Mouse (Mus musculus) cerebellum, adult (tissue): ENCODE measurements at regions not wholly inside any gene's neighbourhood (a gene's known extent, or its start where the extent isn't known, plus 50 kb on each side); places are given as distances from the start of the nearest gene placed in this dataset.

ENCODE experiments used
- ATAC-seq: cut with Nextera tagmentation; 2 replicates; pipeline ENCODE4 v1.9.2; 2017; ENCODE audit warnings: mild to moderate bottlenecking, moderate library complexity, mixed read lengths; ENCODE audit not compliant: insufficient number of reproducible peaks, low FRiP score, low TSS enrichment

DNA sequence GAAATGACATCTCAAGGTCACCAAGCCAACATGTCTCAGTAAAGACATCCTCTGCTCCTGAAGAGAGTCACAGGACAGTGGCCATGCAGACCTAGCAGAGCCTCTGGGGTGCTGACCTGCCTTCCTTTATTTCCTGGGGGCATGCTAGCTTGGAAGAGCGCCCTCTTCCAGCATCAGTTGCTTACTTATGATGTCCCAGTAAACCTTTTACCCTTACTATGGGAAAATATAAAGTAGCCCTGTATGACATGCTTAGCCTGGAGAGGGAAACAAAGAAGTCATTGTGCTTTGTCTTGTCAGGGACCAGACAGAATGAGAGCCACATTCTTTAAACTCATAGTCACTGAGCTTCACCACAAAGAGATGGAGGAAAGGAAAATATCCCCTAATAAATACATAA, 82.9 kb downstream of the Postn start:
- ATAC-seq, result no peak

- no peak for ATAC-seq
These were observed 86.0 kb downstream of the Postn start for GRCm38 (mm10) chr3:54446889-54447288.

DNA sequence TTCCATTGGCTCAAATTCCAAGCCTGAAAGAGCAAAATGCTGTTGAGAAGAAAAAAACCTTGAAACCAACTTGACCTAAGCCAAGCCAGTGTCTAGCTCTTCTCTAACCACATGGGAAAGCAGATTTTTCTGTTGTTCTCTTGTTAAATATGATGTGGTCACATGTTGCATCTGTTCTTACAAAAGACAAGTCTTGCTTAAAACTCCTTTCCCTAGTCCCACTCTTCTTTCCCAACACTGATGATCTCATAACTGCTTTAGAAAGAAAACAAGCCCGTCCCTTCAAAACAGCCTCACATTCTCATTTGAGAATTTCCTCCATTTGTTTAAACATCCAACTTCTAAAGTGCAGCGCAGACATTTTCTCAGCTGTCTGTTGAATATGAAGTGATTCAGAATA, 96.5 kb downstream of the Postn start:
- ATAC-seq, result no peak

DNA sequence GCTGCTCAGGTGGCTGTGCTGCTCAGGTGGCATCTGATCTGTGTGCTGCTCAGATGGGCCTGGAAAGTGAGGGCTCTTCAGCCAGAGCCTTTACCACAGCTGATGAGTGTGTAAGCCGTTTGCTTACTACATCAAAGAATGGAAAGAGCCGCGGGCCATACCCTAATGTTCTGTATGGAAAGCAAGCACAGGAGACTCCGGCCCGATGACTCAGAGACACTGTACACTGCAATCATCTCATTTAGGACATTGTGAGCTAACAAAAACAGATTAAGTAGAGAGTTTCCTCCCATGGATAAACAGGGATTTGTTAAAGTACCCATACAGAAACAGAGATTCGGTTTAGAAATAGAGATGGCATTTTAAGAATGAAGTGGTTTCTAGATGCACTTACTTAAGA, 100.5 kb downstream of the Postn start:
- ATAC-seq, result no peak

GRCm38 (mm10) chr3:54466097-54466496, 105.2 kb downstream of the Postn start:
- no peak for ATAC-seq

- no peak for ATAC-seq
These were observed 113.3 kb downstream of the Postn start for GRCm38 (mm10) chr3:54474209-54474608.

- no peak for ATAC-seq
These were observed 115.0 kb downstream of the Postn start for GRCm38 (mm10) chr3:54475879-54476278.

- ATAC-seq, result no peak
These were observed 117.1 kb downstream of the Postn start for GRCm38 (mm10) chr3:54477986-54478385.

DNA sequence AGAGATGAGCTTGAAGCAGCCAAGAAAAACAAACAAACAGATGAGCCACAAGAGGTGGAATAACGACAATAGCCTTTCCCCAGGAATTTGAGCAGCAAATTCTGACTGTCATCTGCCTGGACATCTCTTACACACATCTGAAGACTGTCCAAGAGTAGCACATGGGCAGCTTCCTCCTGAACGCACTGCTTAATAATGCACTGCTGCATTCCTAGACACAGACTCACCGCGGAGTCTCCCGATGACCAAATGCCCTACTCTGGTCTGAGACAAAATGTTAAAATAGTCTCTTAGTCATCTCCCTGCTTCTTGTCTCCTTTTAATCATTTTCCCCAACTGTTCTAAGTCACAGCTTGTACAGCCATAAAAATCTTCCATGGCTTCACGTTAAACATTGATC, 119.3 kb downstream of the Postn start:
- ATAC-seq, result no peak

DNA sequence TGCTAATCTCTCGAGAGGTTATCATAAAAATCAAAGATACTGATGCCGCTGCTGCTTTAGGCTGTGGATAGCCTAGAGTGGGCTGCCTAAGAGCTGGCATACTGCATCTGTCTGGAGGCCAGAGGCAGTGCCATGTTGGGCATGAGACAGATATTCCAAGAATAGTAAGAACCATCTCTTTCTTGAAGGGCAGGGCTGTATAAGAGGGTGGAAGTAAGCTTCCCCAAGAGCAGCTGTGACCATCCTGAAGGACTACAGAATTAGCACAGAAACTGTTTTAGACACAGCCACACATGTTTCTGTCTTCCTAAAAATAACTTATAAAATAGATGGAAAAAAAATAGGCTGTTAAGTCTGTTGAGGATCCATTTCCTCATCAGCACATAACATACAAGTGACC, 126.4 kb downstream of the Postn start:
- ATAC-seq, result no peak

- no peak for ATAC-seq
These were observed 126.9 kb downstream of the Postn start for GRCm38 (mm10) chr3:54487844-54488243.

DNA sequence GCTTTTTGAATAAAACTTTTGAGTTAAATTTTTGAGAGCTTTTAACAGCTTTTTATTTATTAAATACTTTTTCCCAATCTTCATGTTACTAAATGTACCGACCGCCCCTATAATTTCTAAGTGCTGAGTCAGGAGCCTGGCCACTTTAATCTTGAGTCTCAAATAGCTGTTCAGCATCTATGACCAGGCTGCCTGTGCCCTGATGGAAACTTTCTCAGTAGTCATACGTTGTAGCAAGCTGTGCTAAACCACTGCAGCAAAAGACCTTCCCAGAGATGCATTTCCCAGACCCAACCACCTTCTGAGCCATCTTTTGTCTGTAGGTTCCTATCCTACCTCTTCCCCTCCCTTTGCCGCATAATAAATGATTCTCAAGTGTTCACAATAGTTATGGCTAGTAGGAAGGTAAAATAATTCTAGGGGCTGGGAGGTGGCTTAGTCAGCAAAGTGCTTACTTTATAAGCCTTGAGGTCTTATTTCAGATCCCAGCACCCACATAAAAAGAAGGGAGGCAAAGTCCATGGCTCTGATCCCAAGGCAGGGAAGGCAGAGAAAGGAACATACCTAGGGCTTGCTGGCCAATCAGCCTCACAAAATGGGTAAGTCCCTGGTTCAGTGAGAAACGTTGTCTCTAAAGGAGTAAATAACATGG, 129.5 kb downstream of the Postn start:
- ATAC-seq, result no peak

- no peak for ATAC-seq
These were observed 132.7 kb downstream of the Postn start for GRCm38 (mm10) chr3:54493567-54493966.

DNA sequence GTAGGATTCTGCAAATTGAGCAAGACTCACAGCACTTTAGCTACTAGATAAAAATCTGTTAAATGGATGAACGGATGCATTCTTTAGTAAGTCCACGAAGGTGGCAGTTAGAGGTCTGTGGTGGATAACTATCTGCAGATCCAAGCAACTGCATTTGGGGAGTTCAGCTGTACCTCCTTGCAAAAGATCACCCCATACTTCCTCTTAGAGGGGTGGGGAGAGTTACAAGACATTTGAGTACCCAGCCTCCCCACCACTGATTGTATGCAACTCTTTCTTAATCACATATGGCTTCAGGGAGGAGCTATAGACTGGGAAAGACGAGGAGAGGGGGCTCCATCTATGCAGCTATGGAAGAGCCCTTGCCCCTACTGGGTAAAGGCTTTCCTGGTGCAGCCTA, 144.1 kb downstream of the Postn start:
- no peak for ATAC-seq

GRCm38 (mm10) chr3:54507575-54507974, 146.7 kb downstream of the Postn start:
- no peak for ATAC-seq

DNA sequence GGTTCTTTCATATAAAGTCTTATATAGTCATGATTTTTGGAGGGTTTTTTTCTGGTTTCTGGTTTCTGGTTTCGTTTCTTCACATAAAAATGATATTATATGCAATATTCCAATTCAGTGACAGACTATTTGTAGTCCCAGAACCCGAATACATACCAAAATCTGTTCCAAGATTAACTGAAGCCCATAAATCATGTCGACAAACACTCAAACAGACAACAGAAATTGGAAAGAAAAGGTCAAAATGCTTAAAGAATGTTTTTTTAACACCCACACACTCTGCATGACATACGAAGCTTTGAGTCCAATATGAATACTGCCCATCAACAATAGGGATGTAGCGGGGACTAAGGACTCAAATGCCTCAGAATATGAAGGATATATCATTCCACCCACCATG, 148.0 kb downstream of the Postn start:
- no peak for ATAC-seq

GRCm38 (mm10) chr3:54517251-54517650, 156.3 kb downstream of the Postn start:
- no peak for ATAC-seq

DNA sequence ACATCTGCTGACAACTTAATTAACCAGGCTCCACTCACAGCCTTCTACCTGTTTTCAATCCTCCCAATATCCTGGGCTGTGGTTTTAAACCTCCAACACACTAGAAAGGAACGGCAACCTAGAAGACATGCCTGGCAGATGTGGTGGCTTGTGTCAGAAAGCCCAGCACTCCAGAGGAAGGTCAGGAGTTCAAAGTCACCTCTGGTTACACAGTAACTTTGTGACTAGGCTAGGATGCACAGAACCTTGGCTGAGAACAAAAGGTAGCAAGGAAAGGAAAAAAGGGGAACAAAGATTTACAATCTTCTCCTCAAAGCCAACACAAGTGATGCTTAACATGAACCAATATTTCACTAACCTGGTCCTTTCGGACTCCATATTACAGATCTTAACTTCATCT, 161.8 kb downstream of the Postn start:
- ATAC-seq, result no peak

GRCm38 (mm10) chr3:54526618-54527017, 165.7 kb downstream of the Postn start:
- ATAC-seq, result no peak

- ATAC-seq, result no peak
These were observed 164.3 kb upstream of the Supt20 start for GRCm38 (mm10) chr3:54528292-54528691.

- no peak for ATAC-seq
These were observed 162.4 kb upstream of the Supt20 start for GRCm38 (mm10) chr3:54530251-54530650.

GRCm38 (mm10) chr3:54535361-54535760, 157.2 kb upstream of the Supt20 start:
- no peak for ATAC-seq

- no peak for ATAC-seq
These were observed 154.6 kb upstream of the Supt20 start for GRCm38 (mm10) chr3:54538055-54538454.
